Mouse (Mus musculus): ENCODE results near the gene Ripply3. TPM values are rescaled to one million over a fixed set of nuclear protein-coding genes. Genes with fewer than 3 reads are reported as not detected.
"Not testable (repeated sequence)": the region's sequence is repeated elsewhere in the genome, so short reads cannot be mapped to it uniquely, and the experiment has no call there.

Ripply3 gene
- polyA plus RNA-seq, 1 experiment from 2014 or later, result 8.1 TPM

DNA sequence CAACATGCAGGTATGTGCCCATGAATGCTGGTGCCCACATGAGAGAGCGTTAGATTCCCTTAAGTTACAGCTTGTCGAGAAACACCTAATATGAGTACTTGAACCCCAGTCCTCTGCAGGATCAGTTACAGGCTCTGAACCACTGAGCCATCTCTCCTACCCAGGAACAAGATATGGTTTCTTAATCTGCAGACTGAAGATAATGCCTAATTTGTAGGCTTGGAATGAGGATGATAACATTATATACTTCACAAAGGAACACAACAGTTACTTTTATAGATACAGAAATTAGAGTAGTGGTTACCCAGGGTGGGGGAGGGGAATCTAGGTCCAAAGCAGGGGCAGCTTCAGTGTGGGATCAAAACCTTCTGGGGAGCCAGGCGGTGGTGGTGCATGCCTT is 2.2 kb upstream of the Ripply3 start:
- Histone ChIP-seq H3K27ac (no peak overlapping the region), H3K36me3 (no peaks in the 10 kb centered on the region), H3K9me3 (no peaks in the 10 kb centered on the region), H3K4me1 (peaks cover 22% of the 10 kb centered on the region), H3K4me3 (no peak overlapping the region), H3K27me3 (ENCODE audit: insufficient read depth, poor library complexity, severe bottlenecking) (peaks cover 47% of the 10 kb centered on the region)
- 87% methylated on average over 3 of the region's 3 CpGs for WGBS
- no peak for DNase-seq (ENCODE audit: low spot score)

DNA sequence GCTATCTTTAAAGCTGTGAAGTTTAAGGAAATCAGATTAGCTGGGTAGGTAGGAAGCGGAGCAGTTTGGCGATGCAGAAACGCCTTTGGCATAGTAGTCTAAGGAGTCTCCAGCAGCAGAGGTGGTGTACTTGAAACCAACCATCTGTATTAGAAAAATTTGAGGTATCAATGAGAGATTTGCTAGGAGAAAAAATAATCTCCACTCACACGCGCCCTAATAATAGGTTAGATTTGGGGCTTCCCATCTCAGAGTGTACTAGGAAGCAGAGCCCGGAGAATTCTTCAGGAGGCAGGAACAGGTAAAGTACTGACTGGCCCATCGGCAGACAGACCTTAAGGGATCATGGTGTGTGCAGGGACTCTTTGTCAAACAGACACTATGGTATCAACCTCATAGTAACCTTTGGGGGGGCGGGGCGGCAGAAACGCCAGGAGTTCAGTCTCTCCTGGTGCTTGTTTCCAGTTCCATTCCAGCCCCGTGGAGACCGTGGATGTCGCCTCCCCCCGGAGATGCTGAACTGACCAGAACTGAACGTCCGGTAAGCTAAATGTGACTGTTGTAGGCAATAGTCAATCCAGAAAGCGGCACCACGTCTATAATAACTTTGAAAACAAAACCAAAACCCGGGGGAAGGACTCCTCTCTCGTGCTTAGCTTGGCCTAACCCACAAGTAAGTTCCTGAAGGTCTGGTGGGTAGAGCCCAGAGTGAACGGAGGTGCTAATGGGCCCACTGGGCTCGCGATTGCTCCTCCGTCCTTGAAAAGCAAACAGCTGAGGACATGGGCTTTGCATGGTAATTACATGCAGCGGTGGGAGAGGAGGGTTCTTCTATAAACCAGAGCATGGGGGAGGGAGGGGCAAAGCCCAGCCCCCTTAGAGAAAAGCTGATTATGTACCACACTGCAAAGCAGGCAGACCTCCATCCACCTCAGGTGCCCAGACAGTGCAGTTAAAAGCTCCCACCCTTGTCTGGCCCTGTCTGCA is 954 bp downstream of the Ripply3 start:
- H3K27ac ChIP-seq, result peak overlapping the region; percentile 88; the same call in 1 of the 2 replicates
- WGBS, result 11% methylated on average over 25 of the region's 25 CpGs
- peaks cover 22% of the 10 kb centered on the region for H3K4me1 ChIP-seq
- no peaks in the 10 kb centered on the region for H3K36me3 ChIP-seq
- H3K4me3 ChIP-seq, result peak overlapping the region; percentile 78
- no peaks in the 10 kb centered on the region for H3K9me3 ChIP-seq
- DNase-seq (ENCODE audit: low spot score), result no peak
- H3K27me3 ChIP-seq (ENCODE audit: insufficient read depth, poor library complexity, severe bottlenecking), result peaks cover 47% of the 10 kb centered on the region

DNA sequence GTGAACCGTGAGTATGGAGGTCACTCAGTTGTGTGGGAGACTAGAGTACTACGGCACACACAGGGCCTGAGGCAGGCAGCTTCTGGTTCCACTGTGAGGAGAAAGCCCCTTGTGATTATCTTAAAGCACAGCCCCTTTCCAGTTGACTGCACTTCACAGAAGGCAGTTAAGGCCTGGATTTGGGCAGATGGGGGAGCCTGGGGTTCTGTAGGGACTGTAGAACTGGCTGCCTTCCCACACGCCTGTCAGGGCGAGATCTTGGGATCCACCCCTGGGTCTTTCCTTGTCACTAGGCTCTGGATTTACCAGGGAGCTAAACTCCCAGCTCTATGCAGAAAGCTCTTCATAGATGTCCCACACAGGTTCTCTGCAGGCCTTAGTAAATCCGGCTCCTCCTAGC is 2.2 kb downstream of the Ripply3 start:
- no peak for DNase-seq (ENCODE audit: low spot score)
- H3K9me3 ChIP-seq, result no peaks in the 10 kb centered on the region
- no peak overlapping the region for H3K27ac ChIP-seq
- H3K4me3 ChIP-seq, result no peak overlapping the region
- H3K4me1 ChIP-seq, result peaks cover 22% of the 10 kb centered on the region
- H3K27me3 ChIP-seq (ENCODE audit: insufficient read depth, poor library complexity, severe bottlenecking), result peaks cover 47% of the 10 kb centered on the region
- WGBS, result 71% methylated on average over 5 of the region's 5 CpGs
- no peaks in the 10 kb centered on the region for H3K36me3 ChIP-seq

DNA sequence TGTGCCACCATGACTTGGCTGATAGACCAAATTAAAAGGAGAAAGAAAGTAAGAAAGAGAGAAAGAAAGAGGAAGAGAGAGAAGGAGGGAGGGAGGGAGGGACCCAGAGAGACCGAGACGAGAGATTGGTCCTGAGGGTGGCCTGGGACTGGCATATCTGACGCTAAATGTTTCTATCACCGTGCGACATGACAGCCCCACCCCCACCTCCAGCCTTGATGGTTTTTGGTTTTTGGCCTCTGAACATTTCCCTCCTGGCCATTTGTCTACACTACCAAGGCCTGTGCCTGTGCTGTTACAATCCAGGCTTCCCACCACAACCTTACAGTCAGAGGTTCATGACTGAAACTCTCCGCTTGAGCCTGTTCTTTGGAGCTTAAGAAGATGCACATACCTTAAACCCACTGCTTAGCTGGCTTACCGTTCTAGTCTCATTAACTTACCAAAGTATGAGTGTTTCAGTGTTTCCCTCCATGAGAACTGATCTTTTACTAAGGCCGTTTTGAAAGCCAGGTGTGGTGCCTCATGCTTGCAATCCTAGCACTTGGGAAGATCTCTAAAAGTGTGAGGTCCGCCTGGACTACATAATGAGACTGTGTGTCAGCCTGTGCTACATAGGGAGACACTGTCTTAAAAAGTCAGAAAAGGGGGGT is 3.1 kb downstream of the Ripply3 start:
- DNase-seq (ENCODE audit: low spot score), result no peak
- H3K27me3 ChIP-seq (ENCODE audit: insufficient read depth, poor library complexity, severe bottlenecking), result peaks cover 44% of the 10 kb centered on the region

DNA sequence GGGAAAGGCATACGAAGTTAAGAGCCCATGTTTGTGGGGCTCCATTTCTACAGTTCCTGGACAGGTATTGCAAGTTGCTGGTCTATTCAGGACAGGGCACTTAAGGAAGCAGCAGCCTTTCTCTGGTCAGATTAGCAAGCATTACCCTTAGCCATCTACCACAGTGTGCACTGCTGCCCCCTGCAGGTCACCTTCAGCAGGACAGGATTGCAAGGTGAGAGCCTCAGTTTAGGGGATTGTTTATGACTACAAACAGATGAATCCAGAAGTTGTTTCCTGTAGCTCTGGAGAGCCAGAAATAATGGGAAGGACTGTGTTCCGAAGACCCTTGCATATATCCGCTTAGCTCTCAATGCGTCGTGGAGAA is 3.6 kb downstream of the Ripply3 start:
- H3K9me3 ChIP-seq, result no peaks in the 10 kb centered on the region
- no peak overlapping the region for H3K4me3 ChIP-seq
- H3K4me1 ChIP-seq, result peaks cover 22% of the 10 kb centered on the region
- 57% methylated on average over 5 of the region's 5 CpGs for WGBS
- peaks cover 5% of the 10 kb centered on the region; the same call in 1 of the 2 replicates for H3K36me3 ChIP-seq
- DNase-seq (ENCODE audit: low spot score), result no peak
- peaks cover 39% of the 10 kb centered on the region for H3K27me3 ChIP-seq (ENCODE audit: insufficient read depth, poor library complexity, severe bottlenecking)
- H3K27ac ChIP-seq, result no peak overlapping the region

More for the DNA sequence above, 3.1 kb downstream of the Ripply3 start:
- peaks cover 5% of the 10 kb centered on the region; the same call in 1 of the 2 replicates for H3K36me3 ChIP-seq
- H3K27ac ChIP-seq, result no peak overlapping the region
- WGBS, result 67% methylated on average over 9 of the region's 9 CpGs
- no peak overlapping the region for H3K4me3 ChIP-seq
- H3K9me3 ChIP-seq, result no peaks in the 10 kb centered on the region
- peaks cover 22% of the 10 kb centered on the region for H3K4me1 ChIP-seq

DNA sequence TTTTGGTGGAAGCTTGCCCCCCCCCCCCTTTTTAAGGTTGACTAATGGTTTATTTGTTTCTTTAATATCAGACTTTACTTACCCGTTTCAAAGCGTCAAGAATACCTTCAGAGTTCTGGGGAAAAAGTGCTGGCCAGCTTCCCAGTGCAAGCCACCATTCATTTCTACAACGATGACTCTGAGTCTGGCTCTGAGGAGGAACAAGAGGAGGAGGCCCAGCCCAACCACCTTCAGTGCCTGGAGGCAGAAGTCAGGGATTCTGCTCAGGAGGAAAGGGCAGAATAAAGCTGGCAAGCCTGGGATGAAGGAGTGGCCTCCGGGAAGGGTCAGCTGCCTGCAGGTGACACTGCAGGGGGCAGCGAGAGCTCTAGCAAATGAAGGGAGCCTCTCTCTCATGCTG is 7.4 kb downstream of the Ripply3 start:
- no peaks in the 10 kb centered on the region for H3K9me3 ChIP-seq
- peaks cover 3% of the 10 kb centered on the region; the same call in 1 of the 2 replicates for H3K27me3 ChIP-seq (ENCODE audit: insufficient read depth, poor library complexity, severe bottlenecking)
- 42% methylated on average over 5 of the region's 5 CpGs for WGBS
- no peak overlapping the region for H3K27ac ChIP-seq
- H3K36me3 ChIP-seq, result peaks cover 5% of the 10 kb centered on the region; the same call in 1 of the 2 replicates
- H3K4me1 ChIP-seq, result no peaks in the 10 kb centered on the region
- no peak overlapping the region for H3K4me3 ChIP-seq
- DNase-seq (ENCODE audit: low spot score), result no peak

DNA sequence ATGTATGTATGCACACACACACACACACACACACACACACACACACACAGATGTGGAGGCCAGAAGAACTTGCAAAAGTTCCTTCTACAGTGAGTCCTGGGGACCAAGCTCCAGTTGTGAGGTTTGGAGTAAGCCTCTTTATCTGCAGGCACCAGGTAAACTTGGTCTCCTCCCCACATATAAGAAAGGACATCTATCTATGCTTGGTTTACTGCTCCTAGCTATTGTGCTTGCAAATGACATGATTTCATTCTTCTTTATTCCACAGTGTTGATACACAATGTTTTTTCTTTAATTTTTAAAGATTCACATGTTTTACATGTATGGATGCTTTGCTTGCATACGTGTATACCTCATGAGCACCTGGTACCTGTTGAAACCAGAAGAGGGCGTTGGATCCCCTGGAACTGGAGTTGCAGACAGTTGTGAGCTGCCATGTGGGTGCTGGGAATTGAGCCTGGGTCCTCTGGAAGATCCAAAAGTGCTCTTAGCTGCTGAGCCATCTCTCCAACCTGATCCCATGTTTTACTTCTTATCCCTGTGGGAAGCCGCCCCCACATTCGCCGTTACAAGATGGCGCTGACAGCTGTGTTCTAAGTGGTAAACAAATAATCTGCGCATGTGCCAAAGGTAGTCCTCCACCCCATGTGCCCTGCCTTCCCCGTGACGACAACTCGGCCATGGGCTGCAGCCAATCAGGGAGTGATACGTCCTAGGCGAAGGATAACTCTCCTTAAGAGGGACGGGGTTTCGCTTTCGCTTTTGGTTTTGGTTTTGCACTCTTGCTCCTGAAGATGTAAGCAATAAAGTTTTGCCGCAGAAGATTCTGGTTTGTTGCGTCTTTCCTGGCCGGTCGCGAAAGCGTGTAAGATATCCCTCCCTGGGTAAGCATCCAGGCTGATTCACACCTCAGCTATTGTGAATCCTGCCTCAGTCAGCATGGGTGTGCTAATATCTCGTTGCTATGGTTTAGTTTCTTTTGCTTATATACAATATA is 11.2 kb downstream of the Ripply3 start:
- DNase-seq (ENCODE audit: low spot score); H3K4me3 ChIP-seq; H3K9me3 ChIP-seq; H3K27ac ChIP-seq; H3K27me3 ChIP-seq (ENCODE audit: insufficient read depth, poor library complexity, severe bottlenecking); H3K36me3 ChIP-seq; H3K4me1 ChIP-seq: not testable (repeated sequence)
- WGBS, result 86% methylated on average over 22 of the region's 22 CpGs

DNA sequence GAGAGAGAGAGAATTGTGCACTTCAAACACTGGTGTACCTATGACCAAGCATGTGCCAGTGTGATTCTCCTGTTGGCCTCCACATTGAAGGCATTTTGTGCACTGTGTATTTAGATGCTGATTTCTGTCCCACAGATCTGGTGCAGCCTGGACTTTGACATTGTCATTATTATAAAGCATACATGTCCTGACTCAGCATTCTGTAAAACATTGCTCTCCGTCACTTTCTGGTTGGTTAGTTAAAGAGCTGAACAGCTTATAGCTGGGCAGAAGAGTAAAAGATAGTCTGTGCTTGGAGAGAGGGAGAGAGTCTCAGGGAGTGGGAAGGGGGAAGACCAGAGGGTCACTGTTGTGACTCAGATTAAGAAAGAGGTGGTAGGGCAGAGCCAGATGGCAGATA is 17.5 kb downstream of the Ripply3 start:
- Histone ChIP-seq H3K4me1 (peaks cover 4% of the 10 kb centered on the region; the same call in 1 of the 2 replicates), H3K27ac (no peak overlapping the region), H3K4me3 (no peak overlapping the region), H3K27me3 (ENCODE audit: insufficient read depth, poor library complexity, severe bottlenecking) (no peaks in the 10 kb centered on the region), H3K9me3 (no peaks in the 10 kb centered on the region), H3K36me3 (no peaks in the 10 kb centered on the region)
- no peak for DNase-seq (ENCODE audit: low spot score)
- 79% methylated on average over 1 of the region's 1 CpGs for WGBS

DNA sequence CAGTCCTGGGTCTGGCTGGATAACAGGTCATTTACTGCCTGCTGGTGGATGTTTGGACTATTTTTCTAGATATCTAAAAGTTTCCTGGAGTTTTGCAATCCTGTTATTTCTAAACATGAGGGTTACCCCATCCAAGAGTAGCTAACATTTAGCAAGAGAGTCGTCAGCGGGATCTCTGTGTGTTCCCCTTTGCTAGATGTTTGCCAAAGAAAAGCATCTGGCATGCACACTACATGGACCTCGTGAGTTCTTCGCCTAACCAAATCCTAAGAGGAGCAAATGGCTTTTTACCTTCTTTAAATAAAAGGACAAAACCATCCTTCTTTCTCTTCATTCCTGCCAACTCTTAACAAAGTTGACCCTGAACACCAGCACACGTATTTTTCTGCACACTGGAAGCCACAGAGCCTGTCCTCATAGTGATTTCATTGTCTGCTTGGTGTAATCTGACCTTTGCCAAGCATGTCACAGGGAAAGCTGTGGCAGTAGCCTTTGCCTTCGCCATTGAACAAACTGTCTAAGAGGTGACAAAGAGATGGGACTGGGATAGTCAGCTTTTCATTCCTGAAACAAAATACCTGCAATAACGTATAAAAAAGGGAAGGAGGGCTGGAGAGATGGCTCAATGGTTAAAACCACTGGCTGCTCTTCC is 19.0 kb downstream of the Ripply3 start:
- peaks cover 4% of the 10 kb centered on the region; the same call in 1 of the 2 replicates for H3K4me1 ChIP-seq
- no peak for DNase-seq (ENCODE audit: low spot score)
- no peak overlapping the region for H3K27ac ChIP-seq
- H3K4me3 ChIP-seq, result no peak overlapping the region
- H3K9me3 ChIP-seq, result no peaks in the 10 kb centered on the region
- H3K27me3 ChIP-seq (ENCODE audit: insufficient read depth, poor library complexity, severe bottlenecking), result 0 out of 2 replicates have a peak, but pooled peaks cover 3% of the 10 kb centered on the region
- no peaks in the 10 kb centered on the region for H3K36me3 ChIP-seq
- 80% methylated on average over 7 of the region's 7 CpGs for whole genome bisulfite sequencing

DNA sequence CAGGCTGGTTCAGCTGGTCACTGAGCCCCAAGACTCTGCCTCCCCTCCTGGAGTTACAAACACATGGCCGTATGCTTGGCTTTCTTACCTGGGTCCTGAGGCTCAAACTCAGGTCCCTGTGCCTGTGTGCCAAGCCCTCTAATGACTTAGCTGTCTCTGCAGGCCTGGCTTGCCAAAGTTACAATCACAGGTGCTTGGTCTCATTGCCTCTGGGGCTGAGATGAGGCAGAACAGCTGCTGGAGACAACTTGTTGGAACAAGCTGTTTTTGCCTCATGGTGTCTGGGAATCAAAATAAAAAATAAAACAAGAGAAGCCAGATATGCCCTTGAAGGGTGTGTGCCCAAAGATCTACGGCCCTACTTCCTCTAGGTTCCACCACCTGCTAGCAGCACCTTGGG is 20.6 kb downstream of the Ripply3 start:
- Histone ChIP-seq H3K27me3 (ENCODE audit: insufficient read depth, poor library complexity, severe bottlenecking) (0 out of 2 replicates have a peak, but pooled peaks cover 3% of the 10 kb centered on the region), H3K27ac (no peak overlapping the region), H3K9me3 (no peaks in the 10 kb centered on the region), H3K4me3 (no peak overlapping the region), H3K4me1 (peaks cover 9% of the 10 kb centered on the region; the same call in 1 of the 2 replicates), H3K36me3 (no peaks in the 10 kb centered on the region)
- DNase-seq (ENCODE audit: low spot score), result no peak
- 86% methylated on average over 2 of the region's 2 CpGs for WGBS

DNA sequence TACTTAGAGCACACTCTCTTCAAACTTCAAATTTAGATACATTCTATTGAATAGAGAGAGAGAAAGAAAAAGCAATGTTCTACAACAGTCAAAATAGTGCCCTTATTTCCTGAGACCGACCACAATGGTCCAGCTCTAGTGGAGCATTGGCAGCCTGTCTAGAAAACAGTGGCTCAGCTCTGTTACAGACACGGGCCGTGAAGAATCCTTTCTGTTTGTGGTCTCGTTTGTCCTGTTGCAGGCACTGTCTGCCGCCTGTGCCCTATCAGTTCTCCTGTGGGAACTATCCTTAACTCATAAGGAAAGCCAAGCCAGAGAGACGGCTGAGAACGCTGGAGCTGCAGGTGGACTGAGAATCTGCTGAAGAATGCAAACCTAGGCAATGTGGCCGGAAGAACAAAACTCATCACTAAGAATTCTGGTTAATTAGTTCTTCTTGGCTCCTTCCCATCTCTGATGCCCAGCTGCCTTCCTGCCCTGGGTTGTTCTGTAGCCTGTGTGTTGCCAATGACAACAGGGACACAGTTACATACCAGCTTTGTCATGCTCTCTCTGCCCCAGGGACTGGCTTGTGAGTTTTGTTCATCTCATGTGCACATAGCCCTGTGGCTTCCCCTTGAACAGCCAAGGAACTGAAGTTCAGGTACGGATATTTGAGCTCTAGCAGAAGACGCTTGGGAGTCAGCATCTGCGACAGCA is 21.5 kb downstream of the Ripply3 start:
- WGBS, result 63% methylated on average over 11 of the region's 11 CpGs
- Histone ChIP-seq H3K27me3 (ENCODE audit: insufficient read depth, poor library complexity, severe bottlenecking) (0 out of 2 replicates have a peak, but pooled peaks cover 3% of the 10 kb centered on the region), H3K9me3 (no peaks in the 10 kb centered on the region), H3K4me1 (peaks cover 10% of the 10 kb centered on the region; the same call in 1 of the 2 replicates), H3K4me3 (no peak overlapping the region), H3K27ac (no peak overlapping the region), H3K36me3 (no peaks in the 10 kb centered on the region)
- no peak for DNase-seq (ENCODE audit: low spot score)

Measured in heart, embryonic 10.5 days (tissue).